Mouse (Mus musculus) kidney, adult 18-20 months (tissue): Measurements from ENCODE around the gene Stac.
A peak's percentile ranks its signal among the peaks of the same experiment; 100 is the strongest.

Experiments used
- DNase-seq: peaks from one replicate; pipeline ENCODE4 v3.0.0; 2021

Gene Stac

GRCm38 (mm10) chr9:111587527-111587926, 102.6 kb downstream of the Stac start:
- DNase-seq: no peak

GRCm38 (mm10) chr9:111578784-111579183, 111.4 kb downstream of the Stac start:
- no peak for DNase-seq

- no peak for DNase-seq
Measured at GRCm38 (mm10) chr9:111577453-111577852, 112.7 kb downstream of the Stac start.

- no peak for DNase-seq
Measured at GRCm38 (mm10) chr9:111575889-111576288, 114.3 kb downstream of the Stac start.

GRCm38 (mm10) chr9:111573836-111574235, 116.3 kb downstream of the Stac start:
- DNase-seq: no peak

DNA sequence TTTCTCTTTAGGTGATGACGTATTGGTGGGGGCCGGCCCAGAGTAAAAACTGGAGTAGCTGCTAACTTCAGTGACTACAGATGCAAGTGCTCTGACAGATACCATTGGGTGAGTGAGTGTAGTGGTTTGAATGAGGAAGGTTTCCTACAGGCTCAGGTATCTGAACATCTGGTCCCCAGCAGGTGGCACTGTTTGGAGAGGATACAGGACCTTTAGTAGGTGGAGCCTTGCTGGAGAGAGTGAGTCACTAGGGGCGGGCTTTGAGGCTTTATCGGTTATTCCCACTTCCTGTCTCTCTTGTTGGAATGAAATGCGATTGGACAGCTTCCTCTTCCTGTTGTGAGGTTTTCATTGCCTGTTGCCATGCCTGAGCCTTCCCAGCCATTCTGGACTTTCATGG, 118.5 kb downstream of the Stac start:
- DNase-seq: peak; percentile 12

GRCm38 (mm10) chr9:111564176-111564575, 126.0 kb downstream of the Stac start:
- DNase-seq: no peak

GRCm38 (mm10) chr9:111563226-111563625, 126.9 kb downstream of the Stac start:
- DNase-seq: no peak

DNA sequence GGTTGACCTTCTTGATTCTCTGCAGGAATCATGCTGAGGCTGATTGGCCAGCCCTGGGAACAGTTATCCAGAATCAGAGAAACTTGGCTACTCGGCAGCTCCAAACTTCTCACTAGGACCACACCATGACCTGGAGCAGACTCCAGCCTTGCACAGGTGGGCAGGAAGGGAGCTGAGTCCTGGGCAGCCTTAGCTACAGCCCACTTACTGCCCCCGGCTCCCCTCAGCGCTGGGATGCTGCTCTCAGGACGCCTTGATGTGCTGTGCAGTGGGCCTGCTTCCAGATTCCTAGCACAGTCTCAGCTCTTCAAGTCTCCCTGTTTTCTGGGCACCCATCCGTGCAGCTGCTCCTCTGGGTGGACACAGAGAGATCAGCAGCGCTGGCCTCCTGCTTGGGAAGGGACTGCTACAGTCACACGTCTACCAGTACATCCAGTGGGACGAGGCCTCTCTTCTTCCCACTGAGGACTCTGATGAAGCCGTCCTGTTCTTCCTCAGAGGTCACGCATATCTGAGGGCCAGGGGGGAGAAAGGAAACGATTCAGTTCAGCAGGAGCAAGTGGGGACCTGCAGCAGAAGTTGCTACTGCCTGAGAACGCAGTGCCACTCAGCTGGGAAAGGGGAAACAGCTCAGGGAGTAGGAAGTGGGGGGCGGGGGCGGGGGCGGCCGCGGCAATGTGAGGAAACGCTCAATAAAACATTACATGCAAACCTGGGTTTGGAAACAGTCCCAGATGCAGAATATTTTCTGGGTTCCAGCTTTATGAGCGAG, 127.7 kb downstream of the Stac start:
- no peak for DNase-seq

DNA sequence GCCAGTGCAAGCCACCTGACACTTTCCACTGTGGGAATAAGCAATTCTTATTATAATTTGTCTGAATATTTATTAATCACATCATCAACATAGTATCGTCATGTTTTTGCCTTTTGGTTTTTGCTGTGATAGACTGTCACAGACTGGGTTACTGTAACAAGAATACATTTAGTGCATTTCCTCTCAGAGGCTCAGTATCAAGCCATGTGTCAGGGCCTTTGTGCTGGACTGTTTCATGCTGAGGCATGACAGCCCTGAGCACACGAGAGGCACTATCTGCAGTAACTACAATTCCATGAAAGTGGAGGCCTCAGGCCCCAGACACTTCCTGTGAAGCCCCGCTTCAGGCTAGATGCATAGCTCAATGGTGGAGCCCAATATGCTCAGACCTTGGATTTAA, 133.4 kb downstream of the Stac start:
- DNase-seq: no peak

DNA sequence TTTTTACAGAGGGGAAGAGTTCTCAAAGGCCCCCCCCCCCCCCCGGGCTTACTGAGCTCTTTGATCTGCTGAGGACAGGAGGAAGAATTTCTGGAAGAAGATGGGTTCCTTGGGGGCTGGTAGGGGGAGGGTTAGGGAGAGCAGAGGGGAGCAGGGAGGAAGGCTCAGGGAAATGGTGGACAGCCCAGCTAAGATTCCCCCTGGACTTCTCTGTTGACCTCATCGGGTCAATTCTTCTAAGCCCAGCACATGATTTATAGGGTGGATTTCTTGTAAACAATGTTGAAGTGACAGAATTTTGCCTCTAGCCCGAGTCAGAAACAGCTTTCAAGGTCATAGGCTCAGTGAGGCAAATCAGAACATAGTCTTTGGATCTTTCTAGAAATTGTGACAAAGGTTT, 137.3 kb downstream of the Stac start:
- DNase-seq: no peak

GRCm38 (mm10) chr9:111551461-111552190, 138.5 kb downstream of the Stac start:
- DNase-seq: peak; percentile 23

- DNase-seq: no peak
Measured at GRCm38 (mm10) chr9:111550963-111551321, 139.2 kb downstream of the Stac start.

DNA sequence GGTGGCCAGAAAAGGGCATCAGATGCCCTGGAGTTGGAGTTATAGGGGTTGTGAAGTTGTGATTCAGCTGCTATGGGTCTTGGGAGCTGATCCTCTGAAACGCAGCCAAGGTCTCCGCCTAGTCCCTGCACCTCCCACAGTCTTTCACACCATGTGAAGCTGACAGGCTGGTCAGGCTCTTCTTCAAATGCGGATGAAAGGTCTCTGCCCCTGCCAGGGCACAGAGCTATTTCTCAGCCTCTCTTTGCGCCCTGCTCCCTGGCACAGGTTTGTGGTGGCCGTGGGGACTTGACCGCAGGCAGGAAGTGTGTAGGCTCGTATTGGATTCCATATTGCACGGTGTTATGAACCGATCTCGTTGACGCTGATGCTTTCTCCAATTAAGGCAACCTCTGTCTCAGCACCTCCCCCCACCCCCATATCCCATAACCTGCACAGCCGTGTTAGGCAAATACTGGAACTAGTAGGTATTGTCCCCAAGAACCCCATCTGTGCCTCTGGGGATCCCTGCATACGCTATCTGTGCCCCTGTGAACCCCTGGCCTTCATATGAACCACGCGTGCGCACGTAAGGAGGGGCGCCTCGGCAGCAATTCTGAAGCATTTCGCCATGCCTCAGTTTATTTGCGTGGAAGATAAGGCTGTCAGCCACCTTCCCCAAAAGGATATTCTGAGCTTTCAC, 139.7 kb downstream of the Stac start:
- DNase-seq: no peak

- DNase-seq: no peak
Measured at GRCm38 (mm10) chr9:111542663-111543062, 147.5 kb downstream of the Stac start.

DNA sequence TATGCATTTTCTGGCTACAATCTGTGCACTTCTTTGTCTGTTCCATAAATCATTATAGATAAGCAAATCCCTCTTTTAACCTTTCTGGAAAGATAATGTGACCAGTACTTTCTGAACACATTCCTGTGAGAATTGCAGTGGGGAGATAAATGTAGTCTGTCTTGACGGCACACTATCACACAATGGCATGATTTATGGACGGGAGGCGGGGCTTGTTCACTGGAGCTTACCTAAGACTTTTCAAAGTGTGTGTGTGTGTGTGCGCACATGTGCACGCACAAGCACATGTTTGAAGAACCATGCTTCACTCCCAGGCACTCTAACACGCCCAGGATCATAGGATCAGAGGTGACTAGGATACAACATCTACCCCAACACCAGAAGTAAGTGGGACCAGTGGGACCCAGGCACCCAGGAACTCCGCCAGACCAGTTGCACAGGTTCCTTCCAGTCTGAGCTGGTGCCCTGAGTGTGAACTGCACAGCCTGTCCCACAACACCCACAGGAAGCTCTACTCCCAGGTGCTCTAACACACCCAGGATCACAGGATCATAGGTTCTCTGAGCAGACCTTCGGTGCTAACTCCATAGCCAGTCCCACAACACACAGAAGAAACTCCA, 154.6 kb downstream of the Stac start:
- no peak for DNase-seq

GRCm38 (mm10) chr9:111534744-111535423, 155.3 kb downstream of the Stac start:
- no peak for DNase-seq

DNA sequence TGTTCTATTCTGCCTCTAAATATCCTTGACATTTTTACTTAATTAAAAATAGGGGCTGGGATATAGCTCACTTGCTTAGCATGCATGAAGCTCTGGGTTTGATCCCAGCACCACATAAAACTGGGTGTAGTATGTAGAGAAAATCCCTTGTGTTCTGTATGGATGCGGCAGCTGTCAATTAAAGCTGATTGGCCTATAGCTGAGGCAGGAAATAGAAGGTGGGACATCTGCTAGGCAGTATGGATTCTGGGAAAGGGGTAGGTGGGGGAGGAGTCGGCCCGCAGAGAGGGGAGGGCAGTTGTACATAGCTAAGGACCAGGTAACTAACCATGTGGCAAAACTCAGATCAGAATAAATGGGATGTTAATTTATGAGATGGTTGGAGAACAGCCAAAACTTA, 166.3 kb downstream of the Stac start:
- DNase-seq: no peak

- DNase-seq: no peak
Measured at GRCm38 (mm10) chr9:111523111-111523510, 167.0 kb downstream of the Stac start.

DNA sequence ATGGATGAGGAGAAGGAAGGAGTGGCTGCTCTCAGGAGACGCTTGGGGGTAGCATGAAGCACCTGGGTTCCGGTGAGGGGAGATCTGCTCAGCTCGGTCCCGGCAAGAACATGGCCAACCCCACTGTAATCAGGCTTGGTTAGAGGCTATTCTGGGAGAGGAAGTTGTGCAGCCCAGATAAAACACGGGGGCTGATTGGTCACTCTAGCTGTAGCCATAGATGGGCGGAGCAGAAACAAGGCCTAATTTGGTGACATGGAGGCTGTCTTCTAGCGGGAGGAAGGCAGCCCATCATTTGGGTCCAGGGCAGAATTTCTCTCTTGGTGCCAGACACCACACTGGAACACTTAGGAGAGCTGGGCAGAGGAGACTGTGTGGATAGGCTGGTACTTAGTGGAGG, 167.9 kb downstream of the Stac start:
- no peak for DNase-seq

GRCm38 (mm10) chr9:111515536-111515935, 174.6 kb downstream of the Stac start:
- no peak for DNase-seq

DNA sequence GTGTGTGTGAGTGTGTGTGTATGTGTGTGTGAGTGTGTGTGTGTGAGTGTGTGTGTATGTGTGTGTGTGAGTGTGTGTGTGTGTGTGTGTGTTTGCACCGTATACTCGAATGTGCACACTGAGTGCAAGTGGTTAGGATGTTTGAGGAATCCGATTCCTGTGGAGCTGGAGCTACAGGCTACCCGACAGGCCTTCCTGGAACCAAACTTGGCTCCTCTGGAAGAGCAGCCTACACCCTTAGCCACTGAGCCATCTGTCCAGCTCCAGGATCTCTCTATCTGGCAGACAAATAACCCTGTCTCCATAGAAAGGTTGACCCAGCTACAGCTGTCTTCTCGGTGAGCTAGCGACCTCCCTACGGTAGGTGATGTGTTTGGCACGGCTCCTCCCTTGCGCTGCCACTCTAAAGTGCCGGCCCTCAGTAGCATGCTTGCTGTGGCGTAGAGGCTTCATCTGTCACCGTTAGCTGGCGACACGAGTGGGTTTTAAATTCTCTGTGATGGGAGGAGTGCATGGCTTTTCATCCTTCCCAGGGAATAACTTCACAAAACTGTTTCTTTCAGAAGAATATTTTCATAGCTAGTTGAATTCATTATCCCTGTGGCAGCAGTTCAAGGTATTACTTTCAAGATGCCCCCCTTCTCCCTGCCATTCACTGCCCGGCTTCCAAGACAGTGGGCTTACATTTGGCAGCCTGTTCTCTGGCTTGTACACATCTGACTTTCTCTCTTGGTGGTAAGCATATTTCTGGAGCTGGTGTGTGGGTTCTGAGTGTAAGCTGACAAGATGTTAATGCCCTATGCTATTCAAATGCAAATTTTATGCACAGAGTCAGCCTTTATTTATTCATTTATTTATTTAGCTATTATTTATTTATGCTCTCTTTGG, 175.3 kb downstream of the Stac start:
- DNase-seq: no peak
